Mouse (Mus musculus) neutrophil, adult 5-6 weeks (primary cell): ENCODE measurements around the gene Akap6. TPM values are rescaled to one million over a fixed set of nuclear protein-coding genes. Genes with fewer than 3 reads are reported as not detected.

Source experiments
- ATAC-seq: fragments of 151-379, 151-347 bp; 2 replicates; pipeline ENCODE4 v1.8.0; 2017; ENCODE audit warnings: mild to moderate bottlenecking, moderate TSS enrichment; ENCODE audit not compliant: insufficient number of reproducible peaks, poor library complexity, low FRiP score, severe bottlenecking; ENCODE audit errors: extremely low read depth
- total RNA-seq: library from RNA; stranded (forward); fragments of 200-1000 nt; gene quantifications from 2 replicates; pipeline ENCODE4 v1.2.3, GENCODE M21; 2017

Akap6 gene
- total RNA-seq, 1 experiment from 2014 or later: under 0.01 TPM

- no peak for ATAC-seq
Observed at GRCm38 (mm10) chr12:52771931-52772330, 72.7 kb downstream of the Akap6 start.

GRCm38 (mm10) chr12:52772494-52773280 lies 73.5 kb downstream of the Akap6 start:
- ATAC-seq: no peak

GRCm38 (mm10) chr12:52773847-52774246 lies 74.7 kb downstream of the Akap6 start:
- no peak for ATAC-seq

GRCm38 (mm10) chr12:52774382-52774781 lies 75.2 kb downstream of the Akap6 start:
- no peak for ATAC-seq

- no peak for ATAC-seq
Observed at GRCm38 (mm10) chr12:52780216-52780615, 81.0 kb downstream of the Akap6 start.

GRCm38 (mm10) chr12:52781066-52781465 lies 81.9 kb downstream of the Akap6 start:
- ATAC-seq: no peak

- ATAC-seq: 0 out of 2 replicates have a peak, but pooled peaks have one; percentile 41
Observed at GRCm38 (mm10) chr12:52782902-52783441, 83.8 kb downstream of the Akap6 start.

- ATAC-seq: no peak
Observed at GRCm38 (mm10) chr12:52785217-52785616, 86.0 kb downstream of the Akap6 start.

GRCm38 (mm10) chr12:52790350-52790768 lies 91.2 kb downstream of the Akap6 start:
- no peak for ATAC-seq

GRCm38 (mm10) chr12:52794131-52794530 lies 94.9 kb downstream of the Akap6 start:
- ATAC-seq: no peak

GRCm38 (mm10) chr12:52795551-52796470 lies 96.6 kb downstream of the Akap6 start:
- no peak for ATAC-seq

- ATAC-seq: no peak
Observed at GRCm38 (mm10) chr12:52796471-52796795, 97.2 kb downstream of the Akap6 start.

- ATAC-seq: no peak
Observed at GRCm38 (mm10) chr12:52799717-52800116, 100.5 kb downstream of the Akap6 start.

- ATAC-seq: no peak
Observed at GRCm38 (mm10) chr12:52806273-52806672, 107.1 kb downstream of the Akap6 start.

- no peak for ATAC-seq
Observed at GRCm38 (mm10) chr12:52818588-52818987, 119.4 kb downstream of the Akap6 start.

GRCm38 (mm10) chr12:52824774-52825173 lies 125.6 kb downstream of the Akap6 start:
- no peak for ATAC-seq

GRCm38 (mm10) chr12:52828944-52829736 lies 130.0 kb downstream of the Akap6 start:
- ATAC-seq: 0 out of 2 replicates have a peak, but pooled peaks have one; percentile 30

- no peak for ATAC-seq
Observed at GRCm38 (mm10) chr12:52831782-52832181, 132.6 kb downstream of the Akap6 start.

- peak; percentile 66; the same call in 1 of the 2 replicates for ATAC-seq
Observed at GRCm38 (mm10) chr12:52832230-52832629, 133.0 kb downstream of the Akap6 start.
